Mouse (Mus musculus) midbrain, embryonic 10.5 days (tissue): Measurements from ENCODE around the gene Clrn3. TPM values are rescaled to one million over a fixed set of nuclear protein-coding genes. Genes with fewer than 3 reads are reported as not detected.

Experiments
- DNase-seq: peaks from one replicate; pipeline ENCODE4 v3.0.0-alpha.2; 2017; ENCODE audit warnings: low spot score
- H3K27ac ChIP-seq: fragments of 300-500 bp; sonication (generic); replicated peaks from 2 replicates; pipeline ENCODE4 v1.5.1; 2016; ENCODE audit warnings: mild to moderate bottlenecking
- H3K27me3 ChIP-seq: fragments of 300-500 bp; sonication (generic); 2 replicates; pipeline ENCODE4 v1.6.1; 2016; ENCODE audit warnings: low read depth, mild to moderate bottlenecking; ENCODE audit not compliant: poor library complexity, severe bottlenecking
- H3K36me3 ChIP-seq: fragments of 300-500 bp; sonication (generic); 2 replicates; pipeline ENCODE4 v1.6.1; 2016; ENCODE audit warnings: mild to moderate bottlenecking, moderate library complexity
- H3K4me1 ChIP-seq: fragments of 300-500 bp; sonication (generic); 2 replicates; pipeline ENCODE4 v1.6.1; 2016
- H3K4me3 ChIP-seq: fragments of 300-500 bp; sonication (generic); 2 replicates; pipeline ENCODE4 v1.5.1; 2016; ENCODE audit warnings: mild to moderate bottlenecking, moderate library complexity
- H3K9me3 ChIP-seq: fragments of 300-500 bp; sonication (generic); replicated peaks from 2 replicates; pipeline ENCODE4 v1.6.1; 2016; ENCODE audit warnings: mild to moderate bottlenecking
- WGBS: fragments of 180-500 bp; shearing (Covaris S2); methylation state at CpG from one replicate; pipeline ENCODE4 v1.1.7; 2016; 5-methylcytosine and 5-hydroxymethylcytosine counted together
- polyA plus RNA-seq: library from polyadenylated mRNA; unstranded; fragments of >200 nt; fragmentation: Nextera tagmentation; extraction: Ambion mirVana; gene quantifications from 2 replicates; pipeline ENCODE4 v1.2.1, GENCODE M21; 2016

Gene Clrn3
- polyA plus RNA-seq, 1 experiment from 2014 or later, result not detected

- WGBS, result 96% methylated on average over 3 of the region's 3 CpGs
These were observed 29.8 kb downstream of the Clrn3 start for GRCm38 (mm10) chr7:135498565-135499186.

DNA sequence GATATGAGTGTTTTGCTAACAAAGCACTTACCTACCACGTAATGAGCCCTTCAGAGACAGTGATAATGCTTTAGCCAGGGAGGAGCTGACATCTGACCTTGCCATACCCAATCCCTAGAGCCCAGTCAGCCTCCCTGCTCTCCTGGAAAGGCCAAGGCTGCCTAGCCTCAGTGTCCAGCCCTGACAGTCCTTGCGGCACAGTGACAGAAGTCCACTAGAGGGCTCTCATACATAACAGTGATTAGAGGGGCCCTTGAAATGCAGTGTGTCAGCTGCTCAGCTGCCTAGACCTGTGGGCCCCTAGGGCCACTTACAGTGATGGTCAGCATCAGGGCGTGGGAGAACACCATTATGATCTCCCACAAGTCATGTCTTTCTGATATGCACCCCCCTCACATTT, 33.2 kb downstream of the Clrn3 start:
- no peak for DNase-seq
- Histone ChIP-seq H3K36me3 (no peaks in the 10 kb centered on the region), H3K27ac (no peak overlapping the region), H3K4me3 (no peak overlapping the region), H3K4me1 (no peaks in the 10 kb centered on the region), H3K9me3 (no peaks in the 10 kb centered on the region), H3K27me3 (no peaks in the 10 kb centered on the region)
- 52% methylated on average over 3 of the region's 3 CpGs for WGBS

More at GRCm38 (mm10) chr7:135498565-135499186, 29.8 kb downstream of the Clrn3 start:
- no peaks in the 10 kb centered on the region for H3K27me3 ChIP-seq
- no peak overlapping the region for H3K4me3 ChIP-seq
- no peak overlapping the region for H3K27ac ChIP-seq
- no peaks in the 10 kb centered on the region for H3K4me1 ChIP-seq
- H3K9me3 ChIP-seq, result no peaks in the 10 kb centered on the region
- no peaks in the 10 kb centered on the region for H3K36me3 ChIP-seq
- DNase-seq, result no peak

GRCm38 (mm10) chr7:135490500-135490886, 38.0 kb downstream of the Clrn3 start:
- no peak overlapping the region for H3K4me3 ChIP-seq
- 78% methylated on average over 8 of the region's 8 CpGs for WGBS
- no peak overlapping the region for H3K27ac ChIP-seq
- no peaks in the 10 kb centered on the region for H3K36me3 ChIP-seq
- H3K27me3 ChIP-seq, result peaks cover 27% of the 10 kb centered on the region
- peaks cover 13% of the 10 kb centered on the region for H3K4me1 ChIP-seq
- no peak for DNase-seq
- no peaks in the 10 kb centered on the region for H3K9me3 ChIP-seq

DNA sequence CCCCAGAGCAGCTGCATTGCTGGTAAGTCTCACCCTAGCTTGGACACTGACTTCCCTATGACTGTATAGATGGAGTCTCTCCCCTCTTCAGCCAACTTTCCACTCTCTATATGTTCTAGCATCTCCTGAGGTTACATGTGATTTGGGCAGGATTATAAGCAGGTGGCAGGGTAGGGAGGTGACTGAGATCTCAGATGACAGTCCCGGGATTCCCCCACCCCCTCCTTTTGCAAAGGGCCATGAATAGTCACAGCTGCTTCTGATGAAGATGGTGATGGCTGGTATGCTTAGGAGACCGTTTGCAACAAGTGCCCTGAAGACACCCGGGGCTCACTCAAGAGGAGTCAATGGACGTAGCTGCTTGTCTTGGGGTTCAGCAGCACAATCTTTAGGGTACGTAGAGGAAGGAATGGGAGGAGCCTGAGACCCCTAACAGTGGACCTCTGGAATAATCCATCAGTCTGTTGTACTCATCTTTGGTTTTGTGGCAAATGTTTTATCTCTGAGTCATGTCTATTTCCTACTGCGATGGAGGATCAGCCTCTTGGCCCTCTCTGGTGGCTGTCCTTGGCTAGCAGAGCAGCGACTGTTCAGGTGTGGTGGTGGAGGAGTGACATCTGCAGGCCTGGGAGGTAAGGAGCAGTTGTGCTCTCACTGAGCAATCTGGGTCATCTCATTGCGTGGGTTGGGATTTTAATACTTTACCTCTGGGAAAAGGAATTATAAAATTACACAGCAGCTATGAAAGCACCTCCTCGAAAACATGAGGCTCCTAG, 38.5 kb downstream of the Clrn3 start:
- no peak overlapping the region for H3K4me3 ChIP-seq
- WGBS, result 86% methylated on average over 9 of the region's 9 CpGs
- H3K9me3 ChIP-seq, result no peaks in the 10 kb centered on the region

DNA sequence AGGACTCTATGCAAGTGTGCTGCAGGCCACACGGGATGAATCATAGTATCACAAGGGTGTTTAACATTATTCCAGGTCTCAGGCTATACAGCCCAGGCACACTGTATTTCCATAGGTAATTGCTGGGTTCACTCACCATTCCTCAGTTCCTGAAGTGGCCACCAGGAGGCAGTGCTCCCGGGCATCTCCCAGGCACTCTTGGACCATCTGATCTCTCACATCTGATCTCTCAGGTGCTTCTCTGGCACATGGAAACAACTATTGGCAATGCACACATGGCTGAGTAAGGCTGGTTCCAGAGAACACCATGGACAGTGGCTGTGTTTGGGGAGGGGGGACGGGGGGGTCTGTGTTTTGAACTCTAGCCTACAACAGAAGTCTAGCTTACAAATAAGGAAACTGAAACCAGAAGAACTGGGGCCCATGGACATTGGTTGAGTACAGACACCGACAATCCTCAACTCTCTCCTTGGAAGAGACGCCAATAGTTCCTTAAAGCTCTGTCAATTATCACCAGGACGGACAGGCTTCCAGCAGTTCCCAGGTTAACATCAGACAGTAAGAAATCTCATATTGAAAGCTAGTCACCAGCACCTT, 40.1 kb downstream of the Clrn3 start:
- Histone ChIP-seq H3K4me1 (peaks cover 32% of the 10 kb centered on the region), H3K9me3 (no peaks in the 10 kb centered on the region), H3K27ac (no peak overlapping the region), H3K4me3 (no peak overlapping the region), H3K36me3 (no peaks in the 10 kb centered on the region), H3K27me3 (peaks cover 48% of the 10 kb centered on the region)
- no peak for DNase-seq
- 73% methylated on average over 6 of the region's 6 CpGs for WGBS

More for the DNA sequence above, 38.5 kb downstream of the Clrn3 start:
- Histone ChIP-seq H3K36me3 (no peaks in the 10 kb centered on the region), H3K27ac (no peak overlapping the region), H3K4me1 (peaks cover 19% of the 10 kb centered on the region), H3K27me3 (peaks cover 32% of the 10 kb centered on the region)
- no peak for DNase-seq

- H3K4me3 ChIP-seq, result no peak overlapping the region
- peaks cover 57% of the 10 kb centered on the region for H3K27me3 ChIP-seq
- H3K36me3 ChIP-seq, result no peaks in the 10 kb centered on the region
- DNase-seq, result peak; percentile 72
- no peak overlapping the region for H3K27ac ChIP-seq
- 21% methylated on average over 4 of the region's 4 CpGs for WGBS
- no peaks in the 10 kb centered on the region for H3K9me3 ChIP-seq
- peaks cover 32% of the 10 kb centered on the region for H3K4me1 ChIP-seq
These were observed 41.0 kb downstream of the Clrn3 start for GRCm38 (mm10) chr7:135487423-135487822.

GRCm38 (mm10) chr7:135486645-135487382, 41.6 kb downstream of the Clrn3 start:
- no peak for DNase-seq
- H3K9me3 ChIP-seq, result no peaks in the 10 kb centered on the region
- no peaks in the 10 kb centered on the region for H3K36me3 ChIP-seq
- peaks cover 32% of the 10 kb centered on the region for H3K4me1 ChIP-seq
- H3K4me3 ChIP-seq, result no peak overlapping the region
- 44% methylated on average over 10 of the region's 10 CpGs for WGBS
- H3K27me3 ChIP-seq, result peaks cover 63% of the 10 kb centered on the region
- H3K27ac ChIP-seq, result no peak overlapping the region

GRCm38 (mm10) chr7:135485796-135486410, 42.6 kb downstream of the Clrn3 start:
- H3K9me3 ChIP-seq, result no peaks in the 10 kb centered on the region
- H3K27ac ChIP-seq, result no peak overlapping the region; the same call in 1 of the 2 replicates
- peaks cover 72% of the 10 kb centered on the region for H3K27me3 ChIP-seq
- no peak overlapping the region for H3K4me3 ChIP-seq
- DNase-seq, result peak; percentile 62
- WGBS, result 9% methylated on average over 12 of the region's 12 CpGs
- H3K4me1 ChIP-seq, result peaks cover 32% of the 10 kb centered on the region
- no peaks in the 10 kb centered on the region for H3K36me3 ChIP-seq

DNA sequence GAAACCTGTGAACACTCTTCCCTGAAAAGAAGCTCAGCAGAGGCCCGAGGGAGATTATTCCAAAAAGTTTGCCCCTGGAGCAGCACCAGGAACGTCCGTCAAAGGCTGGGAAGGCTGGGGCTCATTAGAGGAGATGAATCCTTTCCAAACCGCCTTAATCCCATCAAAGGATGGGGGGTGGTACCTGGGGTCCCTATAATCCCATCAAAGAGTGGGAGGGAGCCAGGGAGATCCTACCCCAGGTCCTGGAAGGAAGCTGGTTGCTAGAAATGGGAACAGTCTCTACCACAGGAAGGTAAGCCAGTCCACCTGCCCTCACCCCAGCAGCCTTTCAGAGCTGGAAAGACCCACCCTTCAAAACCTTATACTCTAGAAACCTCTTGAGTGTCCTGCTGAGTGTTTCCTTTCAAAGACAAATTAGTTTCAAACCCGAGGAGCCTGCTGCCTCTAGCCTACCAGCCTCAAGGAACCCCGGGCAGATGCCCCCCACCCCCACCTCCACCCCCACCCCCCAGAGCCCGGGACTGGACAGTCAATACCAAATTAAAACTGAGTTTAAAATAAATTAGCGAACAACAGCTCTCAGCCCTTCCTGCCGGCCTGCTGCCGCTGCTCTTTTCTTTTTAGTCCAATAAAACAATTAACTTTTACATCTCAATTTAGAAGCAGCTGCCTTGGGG, 43.2 kb downstream of the Clrn3 start:
- 2% methylated on average over 10 of the region's 10 CpGs for WGBS
- Histone ChIP-seq H3K36me3 (no peaks in the 10 kb centered on the region), H3K27ac (no peak overlapping the region; the same call in 1 of the 2 replicates), H3K27me3 (peaks cover 79% of the 10 kb centered on the region), H3K9me3 (no peaks in the 10 kb centered on the region), H3K4me3 (0 out of 2 replicates have a peak overlapping the region, but pooled peaks have one; percentile 9), H3K4me1 (peaks cover 32% of the 10 kb centered on the region)
- no peak for DNase-seq

GRCm38 (mm10) chr7:135484341-135484740, 44.1 kb downstream of the Clrn3 start:
- Histone ChIP-seq H3K27me3 (peaks cover 86% of the 10 kb centered on the region), H3K4me1 (peaks cover 40% of the 10 kb centered on the region), H3K4me3 (no peak overlapping the region), H3K27ac (no peak overlapping the region), H3K36me3 (no peaks in the 10 kb centered on the region), H3K9me3 (no peaks in the 10 kb centered on the region)
- WGBS, result 21% methylated on average over 11 of the region's 11 CpGs
- DNase-seq, result no peak

DNA sequence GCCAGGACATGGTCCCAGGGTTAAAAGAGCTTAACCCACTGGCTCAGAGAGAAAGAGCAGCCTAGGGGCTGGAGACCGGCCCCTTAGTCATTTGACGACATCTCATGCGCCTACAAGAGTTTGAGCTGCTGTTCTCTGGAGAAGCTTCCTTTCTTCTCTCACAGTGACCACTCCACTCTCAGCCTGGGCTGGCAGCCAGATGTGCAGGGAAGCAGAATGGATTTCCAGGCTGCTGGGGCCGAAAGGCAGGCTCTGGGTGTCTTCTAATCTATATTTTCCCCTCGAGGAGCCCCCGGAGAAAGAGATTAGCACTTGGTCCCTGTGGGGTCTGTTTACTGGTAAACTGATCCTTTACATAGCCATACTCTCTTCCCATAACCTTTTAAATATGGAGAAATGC, 44.7 kb downstream of the Clrn3 start:
- H3K36me3 ChIP-seq, result no peaks in the 10 kb centered on the region
- H3K9me3 ChIP-seq, result no peaks in the 10 kb centered on the region
- H3K27me3 ChIP-seq, result peaks cover 92% of the 10 kb centered on the region
- peaks cover 43% of the 10 kb centered on the region for H3K4me1 ChIP-seq
- no peak for DNase-seq
- no peak overlapping the region for H3K27ac ChIP-seq
- H3K4me3 ChIP-seq, result no peak overlapping the region
- 43% methylated on average over 6 of the region's 6 CpGs for WGBS

DNA sequence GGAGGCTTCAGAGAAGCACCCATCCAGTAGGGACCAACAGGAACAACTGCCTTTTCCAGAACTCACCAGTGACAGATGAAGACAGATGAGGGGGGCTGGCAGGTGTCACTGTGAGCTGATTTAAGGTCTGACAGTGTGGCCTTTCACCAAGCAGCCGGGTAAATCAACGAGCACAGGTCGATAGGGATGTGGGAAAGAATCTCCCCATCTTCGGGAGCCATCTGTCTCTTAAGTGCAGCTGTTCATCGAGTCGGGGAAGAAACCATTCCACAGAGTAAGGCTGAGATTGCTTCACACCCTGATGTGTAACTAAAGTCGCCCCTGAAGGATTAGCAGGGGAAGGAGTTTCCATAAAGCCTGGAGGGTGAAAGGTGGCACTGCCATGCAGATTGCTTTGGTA, 47.3 kb downstream of the Clrn3 start:
- Histone ChIP-seq H3K36me3 (no peaks in the 10 kb centered on the region), H3K9me3 (no peaks in the 10 kb centered on the region), H3K4me3 (no peak overlapping the region), H3K4me1 (peaks cover 37% of the 10 kb centered on the region), H3K27ac (no peak overlapping the region), H3K27me3 (peaks cover 96% of the 10 kb centered on the region)
- DNase-seq, result no peak
- WGBS, result 77% methylated on average over 7 of the region's 7 CpGs
